Mouse (Mus musculus) embryonic facial prominence, embryonic 10.5 days (tissue): ENCODE measurements at regions not wholly inside any gene's neighbourhood (a gene's known extent, or its start where the extent isn't known, plus 50 kb on each side); places are given as distances from the start of the nearest gene placed in this dataset.

Experiments used
- DNase-seq: peaks from one replicate; pipeline ENCODE4 v3.0.0-alpha.2; 2017; ENCODE audit warnings: low spot score
- H3K27ac ChIP-seq: fragments of 300-500 bp; sonication (generic); replicated peaks from 2 replicates; pipeline ENCODE4 v1.5.1; 2016; ENCODE audit warnings: mild to moderate bottlenecking
- H3K27me3 ChIP-seq: fragments of 300-500 bp; sonication (generic); replicated peaks from 2 replicates; pipeline ENCODE4 v1.6.1; 2016; ENCODE audit warnings: low read depth, mild to moderate bottlenecking; ENCODE audit not compliant: poor library complexity, severe bottlenecking
- H3K36me3 ChIP-seq: fragments of 300-500 bp; sonication (generic); replicated peaks from 2 replicates; pipeline ENCODE4 v1.6.1; 2016; ENCODE audit warnings: mild to moderate bottlenecking, moderate library complexity
- H3K4me1 ChIP-seq: fragments of 300-500 bp; sonication (generic); 2 replicates; pipeline ENCODE4 v1.6.1; 2016
- H3K4me3 ChIP-seq: fragments of 300-500 bp; sonication (generic); 2 replicates; pipeline ENCODE4 v1.5.1; 2016; ENCODE audit warnings: mild to moderate bottlenecking, moderate library complexity
- H3K9me3 ChIP-seq: fragments of 300-500 bp; sonication (generic); 2 replicates; pipeline ENCODE4 v1.6.1; 2016; ENCODE audit warnings: mild to moderate bottlenecking
- WGBS: fragments of 180-500 bp; shearing (Covaris S2); methylation state at CpG from one replicate; pipeline ENCODE4 v1.1.7; 2016; 5-methylcytosine and 5-hydroxymethylcytosine counted together

DNA sequence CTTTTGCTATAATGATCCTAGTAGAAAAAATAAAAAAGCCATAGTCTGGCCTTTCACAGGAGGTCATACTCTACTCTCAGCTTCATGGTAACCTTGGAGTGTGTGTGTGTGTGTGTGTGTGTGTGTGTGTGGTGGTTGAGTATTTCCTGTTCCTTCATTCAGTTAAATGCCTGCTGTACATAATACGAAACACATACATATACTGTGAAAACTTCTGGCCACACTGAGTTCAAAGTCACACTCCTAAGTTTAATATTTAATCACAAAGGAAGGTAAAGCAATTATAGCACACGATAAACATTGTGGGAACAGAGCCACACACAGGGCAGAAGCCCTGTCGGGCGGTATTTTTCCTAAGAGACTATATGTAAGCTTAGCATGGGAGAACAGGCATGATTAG lies 78.6 kb upstream of the Maf start:
- 95% methylated on average over 4 of the region's 4 CpGs for WGBS
- Histone ChIP-seq H3K9me3 (no peaks in the 10 kb centered on the region), H3K4me3 (no peak overlapping the region), H3K36me3 (no peaks in the 10 kb centered on the region), H3K27me3 (no peaks in the 10 kb centered on the region), H3K27ac (no peak overlapping the region), H3K4me1 (no peaks in the 10 kb centered on the region)
- no peak for DNase-seq

DNA sequence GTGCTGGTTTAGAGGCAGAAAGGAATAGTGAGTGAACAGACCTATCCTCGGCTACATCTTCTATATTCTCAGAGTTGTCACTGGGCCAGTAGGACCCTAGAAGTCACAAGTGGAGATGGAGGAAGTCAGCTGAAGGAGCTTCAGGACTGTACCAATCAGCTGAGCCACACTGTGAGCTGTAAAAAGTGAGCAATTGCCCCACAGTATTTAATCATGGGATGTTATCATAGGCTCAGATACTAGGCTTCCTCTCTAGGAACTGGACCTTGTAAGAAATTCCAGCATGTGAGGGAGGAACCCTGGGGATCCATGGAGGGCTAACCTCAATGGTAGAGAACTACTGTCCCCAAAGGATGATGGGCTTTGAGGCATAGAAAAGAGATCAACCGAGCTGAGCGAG lies 78.2 kb upstream of the Maf start:
- H3K27me3 ChIP-seq, result no peaks in the 10 kb centered on the region
- H3K4me3 ChIP-seq, result no peak overlapping the region
- no peaks in the 10 kb centered on the region for H3K9me3 ChIP-seq
- 96% methylated on average over 3 of the region's 3 CpGs for WGBS
- no peak overlapping the region for H3K27ac ChIP-seq
- H3K36me3 ChIP-seq, result no peaks in the 10 kb centered on the region
- no peak for DNase-seq
- no peaks in the 10 kb centered on the region for H3K4me1 ChIP-seq

DNA sequence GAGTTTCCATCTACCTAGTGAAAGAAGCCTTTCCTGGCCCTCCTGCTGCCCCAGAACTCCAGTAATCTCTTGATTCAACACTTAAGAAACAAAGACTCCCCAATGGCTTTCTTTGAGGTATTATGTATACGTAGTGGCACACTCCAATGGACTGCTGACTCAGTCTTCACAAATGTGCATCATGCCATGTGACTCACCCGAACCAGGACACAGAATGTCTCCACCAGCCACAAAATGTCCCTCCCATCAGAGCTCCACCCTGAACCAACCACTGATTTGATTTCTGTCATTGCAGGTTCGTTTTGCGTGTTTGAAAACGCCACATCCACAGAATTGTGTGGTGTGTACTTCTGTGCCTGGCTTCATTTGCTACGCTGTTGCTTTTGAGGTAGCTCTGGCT lies 75.8 kb upstream of the Maf start:
- Histone ChIP-seq H3K36me3 (no peaks in the 10 kb centered on the region), H3K4me1 (no peaks in the 10 kb centered on the region), H3K4me3 (no peak overlapping the region), H3K27me3 (no peaks in the 10 kb centered on the region), H3K27ac (no peak overlapping the region), H3K9me3 (no peaks in the 10 kb centered on the region)
- no peak for DNase-seq
- 92% methylated on average over 6 of the region's 6 CpGs for WGBS

DNA sequence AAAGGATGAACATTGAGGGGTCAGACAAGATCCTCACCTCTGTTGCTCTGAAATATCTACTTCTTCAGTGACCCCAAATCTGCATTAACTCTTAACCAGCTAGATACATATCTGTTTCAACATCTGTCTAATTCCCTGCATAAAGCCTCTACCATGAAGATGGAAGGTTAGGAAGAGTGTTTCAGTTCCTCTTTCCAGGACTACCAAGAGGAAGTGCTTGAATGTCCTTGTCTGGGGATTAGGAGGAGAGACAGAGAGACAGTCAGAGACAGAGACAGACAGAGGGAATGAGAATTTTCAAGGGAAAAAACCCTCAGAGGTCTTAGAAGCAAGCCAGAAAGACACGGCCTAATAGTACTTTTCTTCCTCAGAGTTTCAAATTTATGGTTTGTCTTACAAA lies 70.8 kb upstream of the Maf start:
- H3K27ac ChIP-seq, result no peak overlapping the region
- no peaks in the 10 kb centered on the region for H3K36me3 ChIP-seq
- no peaks in the 10 kb centered on the region for H3K4me1 ChIP-seq
- WGBS, result 94% methylated on average over 1 of the region's 1 CpGs
- DNase-seq, result no peak
- no peak overlapping the region for H3K4me3 ChIP-seq
- H3K27me3 ChIP-seq, result no peaks in the 10 kb centered on the region
- no peaks in the 10 kb centered on the region for H3K9me3 ChIP-seq

DNA sequence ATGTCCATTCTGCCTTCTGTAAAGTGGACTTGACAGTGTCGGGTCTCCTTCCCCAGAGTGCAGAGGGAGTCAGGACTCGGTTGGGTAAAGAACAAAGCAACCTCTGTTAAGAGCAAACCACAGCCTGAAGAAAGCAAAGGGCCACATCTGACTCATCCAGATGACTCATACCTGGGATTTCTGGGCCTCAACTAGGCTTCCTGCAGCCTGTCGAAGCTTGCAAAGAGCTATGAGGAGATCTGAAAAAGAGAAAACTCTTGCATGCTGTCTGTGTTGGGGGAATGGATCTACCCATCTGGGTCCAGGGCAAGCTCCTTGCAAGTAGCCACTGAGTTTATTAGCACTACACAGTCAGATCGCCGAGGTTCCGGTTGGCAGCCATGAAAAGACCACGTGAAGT lies 63.5 kb upstream of the Maf start:
- no peaks in the 10 kb centered on the region for H3K27me3 ChIP-seq
- no peak overlapping the region for H3K4me3 ChIP-seq
- H3K4me1 ChIP-seq, result peaks cover 7% of the 10 kb centered on the region
- no peaks in the 10 kb centered on the region for H3K9me3 ChIP-seq
- DNase-seq, result no peak
- H3K36me3 ChIP-seq, result no peaks in the 10 kb centered on the region
- H3K27ac ChIP-seq, result no peak overlapping the region
- 77% methylated on average over 7 of the region's 7 CpGs for WGBS

DNA sequence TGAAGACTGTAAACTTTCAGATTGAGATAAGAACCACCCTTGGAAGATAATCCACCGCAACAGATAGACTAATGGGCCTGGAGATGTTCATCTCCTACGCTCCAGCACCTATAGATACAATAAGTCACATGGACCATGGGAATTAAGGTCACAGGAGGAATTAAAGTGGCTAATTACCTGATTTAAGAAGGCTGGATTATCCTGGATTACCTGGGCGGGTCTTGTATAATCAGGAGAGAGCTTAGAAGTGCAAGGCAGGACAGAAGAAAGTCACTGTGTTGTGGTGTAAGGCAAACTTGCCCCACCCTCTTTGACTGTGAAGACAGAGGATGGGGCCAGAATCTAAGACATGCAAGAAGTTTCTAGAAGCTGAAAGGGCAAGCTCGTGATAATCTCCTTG lies 61.0 kb upstream of the Maf start:
- no peaks in the 10 kb centered on the region for H3K36me3 ChIP-seq
- H3K27ac ChIP-seq, result no peak overlapping the region
- WGBS, result 90% methylated on average over 4 of the region's 4 CpGs
- H3K9me3 ChIP-seq, result no peaks in the 10 kb centered on the region
- no peak overlapping the region for H3K4me3 ChIP-seq
- no peak for DNase-seq
- H3K4me1 ChIP-seq, result peaks cover 10% of the 10 kb centered on the region
- no peaks in the 10 kb centered on the region for H3K27me3 ChIP-seq

DNA sequence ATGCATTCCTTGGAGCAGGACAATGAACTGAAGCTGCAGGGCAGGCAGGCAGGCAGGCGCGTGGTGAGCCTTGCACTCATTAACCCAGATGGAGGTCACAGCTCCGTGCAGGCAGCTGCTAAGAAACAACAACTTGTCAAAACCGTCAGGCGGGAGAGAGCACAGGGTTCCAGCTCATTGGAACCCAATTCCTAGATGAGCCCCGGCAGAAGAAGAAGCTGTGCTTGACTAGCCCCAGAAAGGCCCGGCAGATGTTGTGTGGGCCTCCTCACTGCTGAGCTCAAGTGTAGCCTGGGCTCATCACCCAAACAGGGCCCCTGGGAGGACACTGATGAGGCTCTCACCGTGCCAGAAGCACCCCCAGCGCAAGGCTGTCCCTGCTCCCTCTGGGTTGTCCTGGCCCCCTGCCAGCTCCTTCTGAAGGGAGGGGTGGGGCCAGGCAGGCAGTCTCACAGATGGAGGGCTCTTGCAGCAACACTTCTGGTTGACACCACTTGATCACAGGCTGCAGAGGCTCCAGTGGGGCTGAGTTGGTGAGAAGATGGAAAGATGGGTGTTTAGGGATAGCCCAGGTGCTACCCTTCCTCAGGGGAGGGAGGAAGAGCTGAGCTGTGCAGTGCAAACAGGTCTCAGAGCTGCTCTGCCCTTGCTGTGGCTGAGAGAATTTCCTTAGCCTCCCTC lies 58.8 kb upstream of the Maf start:
- H3K4me1 ChIP-seq, result peaks cover 10% of the 10 kb centered on the region
- DNase-seq, result peak; percentile 36
- H3K36me3 ChIP-seq, result no peaks in the 10 kb centered on the region
- H3K27me3 ChIP-seq, result no peaks in the 10 kb centered on the region
- no peak overlapping the region for H3K4me3 ChIP-seq
- peak overlapping the region; percentile 60 for H3K27ac ChIP-seq
- WGBS, result 11% methylated on average over 9 of the region's 9 CpGs
- H3K9me3 ChIP-seq, result no peaks in the 10 kb centered on the region

DNA sequence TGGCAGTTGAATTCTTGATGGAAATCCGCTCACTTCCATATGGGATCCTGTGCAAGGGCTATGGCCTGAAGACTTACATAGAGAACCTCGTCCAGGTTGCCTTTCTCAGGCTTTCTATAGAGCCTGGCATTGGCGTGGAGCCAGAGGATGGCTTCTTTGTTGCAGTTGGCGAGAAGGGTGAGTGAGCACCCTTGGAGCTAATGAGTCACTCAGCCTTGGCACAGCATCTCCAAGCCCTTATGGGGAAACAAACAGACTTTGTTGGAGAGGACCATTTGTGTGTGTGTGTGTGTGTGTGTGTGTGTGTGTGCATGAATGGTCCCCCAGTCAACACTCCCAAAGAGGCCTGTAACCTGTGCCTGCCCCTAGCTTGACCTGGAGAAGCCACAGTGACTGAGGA lies 57.0 kb upstream of the Maf start:
- Histone ChIP-seq H3K36me3 (no peaks in the 10 kb centered on the region), H3K27me3 (no peaks in the 10 kb centered on the region), H3K27ac (no peak overlapping the region), H3K9me3 (no peaks in the 10 kb centered on the region), H3K4me1 (peaks cover 10% of the 10 kb centered on the region), H3K4me3 (no peak overlapping the region)
- WGBS, result 92% methylated on average over 4 of the region's 4 CpGs
- no peak for DNase-seq

DNA sequence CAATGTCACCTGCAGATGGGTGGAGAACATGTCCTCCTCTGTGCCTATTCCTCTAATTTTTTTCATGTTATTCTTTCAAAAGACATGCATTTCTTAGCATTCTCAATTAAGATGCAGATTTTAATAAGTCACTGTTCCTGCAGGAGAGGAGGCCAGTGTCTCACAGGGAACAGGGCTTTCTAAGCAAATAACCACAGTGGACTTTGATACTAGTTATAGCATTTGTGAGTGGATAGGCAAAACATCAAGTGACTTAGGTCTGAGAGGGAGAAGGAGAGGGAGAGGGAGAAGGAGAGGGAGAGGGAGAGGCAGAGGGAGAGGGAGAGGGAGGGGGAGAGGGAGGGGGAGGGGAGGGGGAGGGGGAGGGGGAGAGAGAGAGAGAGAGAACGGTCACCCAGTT lies 50.4 kb upstream of the Maf start:
- Histone ChIP-seq H3K9me3 (no peaks in the 10 kb centered on the region), H3K27me3 (no peaks in the 10 kb centered on the region), H3K27ac (no peak overlapping the region), H3K4me3 (no peak overlapping the region), H3K36me3 (no peaks in the 10 kb centered on the region), H3K4me1 (peaks cover 6% of the 10 kb centered on the region; the same call in 1 of the 2 replicates)
- WGBS, result 88% methylated on average over 1 of the region's 1 CpGs
- no peak for DNase-seq
